Mouse (Mus musculus): Measurements from ENCODE around the gene Shisa9.

DNA sequence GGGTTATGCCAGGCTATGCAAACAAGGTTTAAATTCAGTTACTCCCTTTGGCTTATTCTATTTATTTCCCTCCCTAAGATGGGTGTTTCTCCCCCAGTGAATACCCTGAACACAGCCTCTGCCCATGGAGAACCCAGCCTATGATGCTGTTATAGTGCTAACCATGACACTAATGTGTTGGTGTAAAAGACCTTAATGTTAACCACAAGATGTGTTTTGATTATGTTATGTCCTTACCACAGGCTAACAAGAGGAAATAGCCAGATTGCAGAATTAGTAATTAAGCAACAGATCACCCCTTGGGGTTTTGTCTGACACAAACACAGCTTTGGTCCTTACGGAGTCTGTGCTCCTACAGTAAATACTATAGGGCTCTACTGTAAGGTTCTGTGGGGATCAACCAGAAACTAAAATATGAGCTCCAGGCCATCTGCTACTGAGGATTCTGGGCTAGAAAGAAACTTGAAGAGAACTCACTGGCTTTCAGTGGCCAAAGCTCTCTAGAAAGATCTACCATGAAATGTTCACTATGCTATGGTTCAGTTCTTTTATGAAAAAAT lies 189.6 kb downstream of the Shisa9 start:
- TF ChIP-seq CTCF (IDR thresholded peaks at IDR 0.05; ENCODE audit: low read depth), result no peak
- no peak for TF ChIP-seq EP300 (IDR thresholded peaks at IDR 0.05; ENCODE audit: low read depth)

Data from liver, embryonic 14.5 days (tissue).